Mouse (Mus musculus): ENCODE data around the gene Xrcc3.

The Xrcc3 gene

DNA sequence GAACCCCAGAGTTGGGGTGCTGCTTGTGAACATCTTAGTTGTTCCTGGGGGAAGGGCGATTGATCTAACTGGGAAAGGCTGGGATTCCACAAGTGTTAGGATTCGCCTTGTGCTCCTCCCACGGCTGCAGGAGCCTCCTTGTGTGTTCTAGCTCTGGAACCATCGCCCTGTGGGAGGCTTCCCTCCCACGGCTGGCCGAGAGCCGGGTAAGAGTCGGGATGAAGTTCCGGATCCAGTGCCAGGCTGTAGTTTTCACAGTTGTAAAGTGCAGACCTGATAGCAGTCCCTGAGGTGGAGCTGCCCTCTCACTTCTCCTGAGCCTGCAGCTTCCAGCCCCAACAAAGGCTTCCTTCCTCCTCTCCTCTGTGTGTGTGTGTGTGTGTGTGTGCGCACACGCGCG is 2.9 kb upstream of the Xrcc3 start:
- DNase-seq (ENCODE audit: low spot score in 2 of 2): peak; percentile 28 to 65

- DNase-seq (ENCODE audit: low spot score in 2 of 2): no peak
These were observed 1.4 kb upstream of the Xrcc3 start for GRCm38 (mm10) chr12:111814769-111815762.

DNA sequence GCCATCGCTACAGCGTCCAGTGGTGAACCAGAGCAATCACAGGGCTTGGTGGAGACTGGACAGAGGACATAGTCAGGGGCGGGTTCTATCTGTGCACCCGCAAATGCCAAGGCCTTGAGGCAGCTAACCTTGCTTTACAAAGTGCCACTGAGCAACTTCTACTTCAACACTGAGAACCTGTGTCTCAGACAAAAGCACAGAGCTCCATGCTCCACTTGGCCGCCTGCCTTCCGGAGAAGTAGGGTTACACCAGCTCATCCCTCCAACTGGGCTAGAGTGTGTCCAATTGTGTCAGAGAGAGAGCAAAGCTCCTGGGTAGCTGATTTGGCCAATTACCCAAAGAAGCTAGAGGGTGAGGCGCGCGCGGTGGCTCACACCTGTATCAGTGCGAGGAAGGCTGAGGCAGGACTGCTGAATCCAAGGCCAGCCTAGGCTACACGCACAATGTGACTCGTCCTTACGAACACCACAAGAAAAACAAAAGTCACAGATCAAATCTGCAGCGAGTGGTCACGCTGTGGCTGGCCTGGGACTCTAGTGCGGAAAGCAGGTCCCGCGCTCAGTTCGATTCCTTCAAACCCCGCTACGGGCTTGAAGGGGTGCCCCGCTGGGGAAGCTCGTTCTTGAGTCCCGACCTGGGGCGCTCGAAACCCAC is 435 bp downstream of the Xrcc3 start:
- DNase-seq (ENCODE audit: low spot score in 2 of 2): peak in 1 of 2 experiments; percentile 58

DNA sequence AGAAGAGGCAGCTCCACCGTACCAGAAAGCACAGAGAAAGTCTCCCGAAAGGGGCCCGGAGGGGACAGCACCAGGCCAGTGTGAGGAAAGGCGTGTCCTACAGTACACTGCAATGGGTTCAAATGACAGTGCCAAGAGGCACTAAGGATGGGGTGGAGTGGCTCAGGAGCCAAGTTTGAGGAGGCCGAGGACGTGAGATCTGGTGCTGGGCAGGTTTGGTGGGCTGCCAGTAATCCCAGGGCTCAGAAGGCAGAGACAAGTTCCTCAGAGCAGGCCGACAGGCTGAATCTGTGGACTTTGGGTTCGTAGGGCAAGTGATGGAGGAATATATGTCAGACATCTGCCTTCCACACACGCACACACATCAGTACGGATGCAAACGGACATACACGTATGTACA is 1.1 kb downstream of the Xrcc3 start:
- DNase-seq (ENCODE audit: low spot score in 2 of 2): no peak

DNA sequence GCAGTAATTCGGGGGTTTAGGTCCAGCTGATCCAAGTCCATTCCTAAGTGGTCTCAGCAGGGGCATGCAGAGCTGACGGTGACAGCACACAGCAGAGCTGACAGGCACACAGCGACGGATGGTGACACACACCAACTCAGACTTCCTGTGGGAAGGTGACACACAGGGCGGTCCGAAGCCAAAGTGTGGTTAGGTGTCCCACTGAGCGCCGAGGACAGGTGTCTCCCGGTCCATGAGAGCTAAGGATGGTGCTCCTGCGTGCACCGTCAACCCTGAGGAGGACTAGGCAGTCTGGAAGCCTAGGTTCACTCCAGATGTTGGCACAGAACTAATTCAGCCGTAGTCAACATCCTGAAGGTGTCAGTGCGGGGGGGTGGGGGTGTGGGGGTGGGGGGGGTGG is 1.6 kb downstream of the Xrcc3 start:
- DNase-seq (ENCODE audit: low spot score in 2 of 2): no peak

DNA sequence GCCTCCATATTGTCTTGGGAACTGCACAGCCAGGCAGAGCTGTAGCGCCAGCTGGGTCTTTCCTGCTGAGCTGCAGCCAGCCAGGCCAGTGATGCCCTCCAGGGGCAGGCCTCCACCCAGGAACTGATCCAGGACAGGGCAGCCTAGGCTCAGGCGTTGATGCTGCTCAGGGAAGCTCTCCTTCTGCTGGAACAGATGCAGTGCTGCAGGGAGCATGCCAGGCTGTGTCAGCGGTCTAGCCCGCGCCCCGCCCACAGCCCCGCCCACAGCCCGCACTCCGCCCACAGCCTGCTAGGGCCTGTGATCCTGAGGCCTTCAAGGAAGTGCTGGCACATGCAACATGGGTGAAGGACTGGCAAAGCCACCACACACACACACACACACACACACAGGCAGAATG is 3.9 kb downstream of the Xrcc3 start:
- DNase-seq (ENCODE audit: low spot score in 2 of 2): peak; percentile 62 to 82

- DNase-seq (ENCODE audit: low spot score in 2 of 2): no peak
These were observed 4.9 kb downstream of the Xrcc3 start for GRCm38 (mm10) chr12:111808775-111809174.

DNA sequence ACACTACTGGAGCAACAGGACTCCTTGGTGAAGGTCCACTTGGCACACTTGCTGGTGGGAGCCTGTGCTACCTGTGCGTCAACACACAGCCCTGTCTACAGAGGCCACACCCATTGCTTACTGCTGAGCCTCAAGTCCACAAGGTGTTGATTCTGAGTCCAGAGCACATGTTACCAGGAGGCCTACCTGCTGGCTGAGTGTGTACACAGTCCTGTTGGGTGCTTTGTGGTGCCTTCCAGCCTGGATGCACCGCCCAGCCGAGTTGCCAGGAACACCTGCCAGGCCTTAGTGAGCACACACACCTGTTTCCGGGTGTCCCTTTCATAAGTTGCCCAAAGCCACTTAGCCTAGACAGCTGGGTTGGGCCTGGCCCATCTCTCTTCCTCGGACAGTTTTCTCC is 10.1 kb downstream of the Xrcc3 start:
- no peak for DNase-seq (ENCODE audit: low spot score in 2 of 2)

GRCm38 (mm10) chr12:111800459-111801183 is 13.1 kb downstream of the Xrcc3 start:
- no peak for DNase-seq (ENCODE audit: low spot score in 2 of 2)

DNA sequence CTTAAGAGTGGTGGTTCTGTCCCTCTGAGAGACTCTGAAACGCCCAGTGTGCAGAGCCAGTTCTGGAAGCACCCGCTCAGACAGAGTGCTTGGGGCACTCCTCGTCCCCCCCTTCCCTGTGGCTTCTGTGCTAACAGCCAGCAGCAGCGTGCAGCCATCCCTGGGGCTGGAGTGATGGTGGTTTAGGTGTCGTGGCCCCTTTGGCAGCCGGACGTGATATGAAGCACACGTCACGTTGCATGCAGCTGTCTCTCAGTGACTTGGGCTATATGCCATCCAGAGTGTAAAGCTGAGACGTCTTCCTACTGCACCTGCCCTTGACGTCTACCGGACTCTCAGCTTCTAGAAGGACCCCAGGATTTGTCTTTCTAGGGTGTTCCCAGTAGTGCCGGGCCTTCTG is 15.2 kb downstream of the Xrcc3 start:
- no peak for DNase-seq (ENCODE audit: low spot score in 2 of 2)

DNA sequence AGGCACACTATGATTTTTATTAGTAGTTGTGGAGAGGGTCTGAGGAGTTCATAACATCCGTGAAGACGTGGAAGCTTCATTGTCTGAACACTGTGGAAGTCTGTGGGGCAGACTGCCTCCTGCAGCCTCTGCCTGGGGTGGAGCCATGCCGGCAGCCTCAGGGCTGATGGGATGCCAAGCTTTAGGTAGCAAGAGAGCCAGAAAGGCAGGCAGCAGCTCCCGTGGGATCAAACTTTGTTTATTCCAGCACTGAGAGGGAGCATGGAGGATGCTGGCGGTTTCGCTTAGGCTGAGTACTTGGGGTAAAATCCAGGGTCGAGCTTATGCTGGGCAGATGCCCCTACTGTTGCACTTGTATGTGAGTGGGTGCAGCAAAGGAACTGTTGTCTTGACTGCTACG is 16.4 kb downstream of the Xrcc3 start:
- no peak for DNase-seq (ENCODE audit: low spot score in 2 of 2)

DNA sequence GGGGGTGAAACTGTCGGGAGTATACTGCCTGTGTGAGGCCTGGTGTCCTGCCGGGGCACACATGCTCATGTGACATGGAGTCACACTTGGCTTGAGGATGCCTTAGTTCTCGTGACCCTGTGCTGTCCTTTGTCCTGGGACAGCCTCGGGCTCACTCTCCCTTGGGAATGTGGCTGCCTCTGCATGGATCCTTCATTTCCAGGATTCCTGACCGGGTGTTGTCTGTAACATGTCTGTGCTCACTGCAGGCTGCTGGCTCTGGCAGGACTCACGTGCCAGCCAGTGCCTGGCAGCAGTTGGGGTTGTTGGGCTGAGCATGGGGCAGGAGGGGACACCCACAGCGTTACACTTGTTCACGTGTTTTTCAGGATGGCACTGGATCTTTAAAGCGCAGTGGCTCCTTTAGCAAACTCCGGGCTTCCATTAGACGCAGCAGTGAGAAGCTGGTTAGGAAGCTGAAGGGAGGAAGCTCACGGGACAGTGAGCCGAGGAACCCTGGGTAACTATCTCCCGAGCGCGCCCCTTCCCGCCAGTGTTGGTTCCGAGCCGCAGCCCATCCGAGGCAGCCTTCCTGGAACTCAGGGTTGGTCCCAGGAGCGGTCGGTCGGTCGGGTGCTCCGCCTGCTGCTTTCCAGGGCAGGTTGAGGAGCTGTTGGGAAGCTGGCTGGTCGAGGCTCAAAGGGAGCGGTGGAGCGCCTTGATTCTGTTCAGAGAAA is 18.3 kb downstream of the Xrcc3 start:
- no peak for DNase-seq (ENCODE audit: low spot score in 2 of 2)

DNA sequence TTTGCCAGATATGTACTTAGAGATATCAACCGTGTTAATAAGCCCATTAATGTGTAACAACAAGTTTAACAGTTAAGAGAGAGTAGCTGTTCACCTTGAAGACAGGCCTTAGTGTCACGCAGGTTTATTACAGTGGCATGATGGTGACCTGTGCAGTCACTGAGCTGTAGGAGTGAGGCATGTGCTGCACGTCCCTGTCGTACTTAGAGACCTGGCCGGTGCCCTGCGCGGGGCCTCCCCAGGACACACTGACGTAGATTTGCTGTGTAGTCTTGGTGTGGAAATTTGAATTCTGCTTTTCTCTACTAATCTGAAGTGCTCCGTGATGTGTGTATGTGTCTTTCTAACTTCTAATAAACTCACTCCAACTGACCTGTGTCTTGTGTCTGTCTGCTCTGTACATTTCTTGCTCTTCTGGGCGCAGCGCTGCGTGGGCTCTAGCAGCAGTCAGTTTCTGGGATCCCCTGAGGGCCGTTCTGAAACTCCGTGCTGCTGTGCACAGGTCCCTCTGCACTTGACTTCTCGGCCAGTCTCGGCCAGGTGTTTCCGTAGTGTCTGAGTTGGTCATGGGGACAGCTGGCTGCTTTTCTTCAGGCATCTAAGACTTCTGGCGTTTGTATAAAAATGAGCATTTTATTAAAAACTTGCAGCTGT is 19.0 kb downstream of the Xrcc3 start:
- no peak for DNase-seq (ENCODE audit: low spot score in 2 of 2)

DNA sequence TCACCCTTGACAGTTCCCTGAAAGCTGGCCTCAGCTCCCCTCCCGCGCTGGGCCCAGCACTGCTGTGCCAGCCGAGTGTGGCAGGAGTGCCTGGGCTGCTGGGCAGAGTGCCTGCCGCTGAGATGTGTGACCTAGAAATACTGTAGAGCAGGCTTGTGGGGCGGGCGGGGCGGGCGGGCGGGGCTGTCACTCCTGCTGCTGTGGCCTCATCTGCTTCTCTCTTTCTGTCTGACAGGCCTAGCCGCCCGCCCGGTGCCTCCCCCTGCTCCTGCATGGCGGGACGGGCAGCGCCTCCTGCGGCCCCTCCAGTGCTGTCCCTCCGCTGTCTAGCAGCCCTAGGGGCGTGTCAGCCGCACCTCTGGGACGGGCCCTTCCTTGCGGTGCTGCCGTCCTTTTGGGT is 19.6 kb downstream of the Xrcc3 start:
- DNase-seq (ENCODE audit: low spot score in 2 of 2): peak in 1 of 2 experiments; percentile 55

- no peak for DNase-seq (ENCODE audit: low spot score in 2 of 2)
These were observed 22.1 kb downstream of the Xrcc3 start for GRCm38 (mm10) chr12:111791474-111792104.

DNA sequence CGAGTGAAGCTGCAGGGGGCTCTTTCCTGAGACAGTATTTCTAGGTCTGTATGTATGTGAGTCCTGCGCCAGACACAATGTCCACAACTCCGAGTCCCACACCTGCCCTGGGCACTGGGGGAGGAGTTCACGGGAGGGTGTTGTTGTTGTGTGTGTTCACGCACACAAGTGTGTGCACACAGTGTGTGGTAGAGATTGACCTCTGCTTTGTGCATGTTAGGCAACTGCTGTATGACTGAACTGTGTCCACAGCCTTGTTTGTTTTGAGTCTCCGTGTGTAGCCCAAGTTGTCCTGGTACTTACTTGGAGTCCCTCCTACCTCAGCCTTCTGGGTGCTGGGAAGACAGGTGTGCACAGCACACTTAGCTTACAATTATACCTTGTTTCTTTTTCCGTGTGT is 23.0 kb downstream of the Xrcc3 start:
- DNase-seq (ENCODE audit: low spot score in 2 of 2): no peak

DNA sequence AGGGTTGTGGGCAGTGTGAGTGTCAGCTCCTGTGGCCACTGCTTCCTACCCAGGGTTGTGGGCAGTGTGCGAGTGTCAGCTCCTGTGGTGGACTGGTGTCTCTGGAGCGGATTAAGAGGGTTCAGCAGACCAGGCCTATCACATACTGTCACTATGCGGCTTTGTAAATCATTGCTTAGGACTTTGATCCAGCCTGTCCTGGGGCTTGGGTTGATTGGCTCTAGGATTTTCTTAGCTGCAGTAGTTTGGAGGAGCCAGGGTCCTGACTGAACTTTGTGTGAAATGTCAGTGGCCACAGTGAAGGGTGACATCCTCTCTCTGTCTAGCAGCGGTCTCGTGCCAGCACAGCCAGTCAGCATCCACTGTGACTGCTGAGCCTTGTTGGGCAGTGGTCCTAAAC is 23.6 kb downstream of the Xrcc3 start:
- DNase-seq (ENCODE audit: low spot score in 2 of 2): no peak

DNA sequence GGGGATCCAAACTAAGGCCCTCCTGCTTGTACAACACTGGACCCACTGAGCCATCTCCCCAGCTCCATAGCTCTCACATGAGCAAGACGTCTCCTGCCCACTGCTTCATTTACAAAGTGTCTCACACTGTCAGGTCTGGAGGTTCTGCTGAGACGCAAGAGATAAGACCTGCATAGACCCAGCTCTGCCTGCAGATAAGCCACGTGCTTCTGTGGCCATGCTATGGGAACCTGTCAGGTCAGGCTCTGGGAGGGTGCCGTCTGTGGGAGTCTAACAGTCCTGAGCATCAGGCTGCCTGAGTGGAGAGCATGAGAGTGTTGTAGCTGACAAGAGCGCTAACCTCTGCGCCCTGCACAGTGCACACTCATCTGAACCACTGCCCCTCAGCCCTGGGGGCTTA is 26.7 kb downstream of the Xrcc3 start:
- DNase-seq (ENCODE audit: low spot score in 2 of 2): no peak

- no peak for DNase-seq (ENCODE audit: low spot score in 2 of 2)
These were observed 28.5 kb downstream of the Xrcc3 start for GRCm38 (mm10) chr12:111785174-111785573.

DNA sequence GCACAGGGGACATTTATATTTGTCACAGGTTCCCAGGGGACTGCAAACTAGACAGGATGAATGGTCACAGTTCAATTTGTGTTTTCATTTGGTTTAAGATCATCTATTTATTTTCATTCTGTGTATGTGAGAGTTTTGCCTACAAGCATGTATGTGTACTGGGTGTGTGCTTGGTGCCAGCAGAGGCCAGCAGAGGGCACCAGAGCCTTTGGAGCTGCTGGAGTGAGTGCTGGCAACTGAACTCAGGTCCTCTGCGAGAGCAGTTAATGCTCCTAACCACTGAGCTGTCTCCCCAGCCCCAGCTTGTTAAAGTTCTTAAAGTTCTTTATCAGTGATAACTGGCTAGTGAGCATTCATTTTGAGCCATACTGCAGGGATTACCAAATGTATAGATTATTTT is 34.1 kb downstream of the Xrcc3 start:
- DNase-seq (ENCODE audit: low spot score in 2 of 2): no peak

DNA sequence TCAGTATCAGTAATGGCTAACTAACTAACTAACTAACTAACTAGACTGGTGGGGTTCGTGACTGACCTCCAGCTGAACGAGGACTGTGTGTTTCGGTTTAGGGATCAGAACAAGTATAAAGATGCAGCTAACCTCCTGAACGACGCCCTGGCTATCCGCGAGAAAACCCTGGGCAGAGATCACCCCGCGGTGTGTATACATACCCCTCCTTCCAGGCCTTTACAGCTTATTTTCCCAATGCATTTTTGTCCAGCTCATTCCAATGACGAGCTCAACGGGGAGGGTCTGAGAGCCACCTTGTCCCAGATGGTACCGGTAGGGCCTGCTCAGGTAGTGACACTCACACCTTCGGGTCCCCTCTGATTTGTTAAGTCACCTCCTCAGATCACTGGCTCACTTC is 35.8 kb downstream of the Xrcc3 start:
- no peak for DNase-seq (ENCODE audit: low spot score in 2 of 2)
